Mouse (Mus musculus) myocyte (in vitro differentiated cells): Measurements from ENCODE around the gene Ano8. TPM values are rescaled to one million over a fixed set of nuclear protein-coding genes. Genes with fewer than 3 reads are reported as not detected.

ENCODE experiments used
- H3K27me3 ChIP-seq: one replicate; pipeline ENCODE4 v1.6.1; 2011; ENCODE audit not compliant: control insufficient read depth, insufficient read depth, insufficient read length
- H3K36me3 ChIP-seq: one replicate; pipeline ENCODE4 v1.6.1; 2011; ENCODE audit not compliant: control insufficient read depth, insufficient read depth
- H3K4me2 ChIP-seq: one replicate; pipeline ENCODE4 v1.6.1; 2011; ENCODE audit warnings: low read depth, control low read depth
- H3K4me3 ChIP-seq: one replicate; pipeline ENCODE4 v1.5.1; 2011; ENCODE audit warnings: mild to moderate bottlenecking, control low read depth, moderate library complexity
- H3K79me2 ChIP-seq: one replicate; pipeline ENCODE4 v1.6.1; 2011; ENCODE audit not compliant: control insufficient read depth, insufficient read depth
- H3ac ChIP-seq: one replicate; pipeline ENCODE4 v1.6.1; 2011; ENCODE audit not compliant: control insufficient read depth, insufficient read length
- CEBPB ChIP-seq: IDR thresholded peaks from 2 replicates; pipeline ENCODE4 v1.6.1; 2011; ENCODE audit warnings: mild to moderate bottlenecking, moderate library complexity; ENCODE audit not compliant: poor library complexity, insufficient read depth, severe bottlenecking
- E2F4 ChIP-seq: IDR thresholded peaks from one replicate; pipeline ENCODE4 v1.6.1; 2011; ENCODE audit warnings: mild to moderate bottlenecking, control low read depth, moderate library complexity; ENCODE audit not compliant: insufficient read depth
- MAX ChIP-seq: IDR thresholded peaks from one replicate; pipeline ENCODE4 v1.6.1; 2011; ENCODE audit warnings: low read depth, mild to moderate bottlenecking, control low read depth
- MYOD1 ChIP-seq, 3 experiments: IDR thresholded peaks; one replicate each; pipeline ENCODE4 v1.6.1; 2011; ENCODE audit warnings: control low read depth in 2 of 3, low read depth in 2 of 3, mild to moderate bottlenecking in 2 of 3, moderate library complexity in 1 of 3; ENCODE audit not compliant: insufficient read length in 2 of 3, control insufficient read depth in 1 of 3
- MYOG ChIP-seq, 3 experiments: IDR thresholded peaks; one replicate each; pipeline ENCODE4 v1.6.1; 2011; ENCODE audit warnings: control low read depth in 2 of 3, low read depth in 2 of 3, mild to moderate bottlenecking in 2 of 3; ENCODE audit not compliant: insufficient read length in 2 of 3, control insufficient read depth in 1 of 3, insufficient read depth in 1 of 3
- POLR2A ChIP-seq: IDR thresholded peaks from one replicate; pipeline ENCODE4 v1.6.1; 2011; ENCODE audit warnings: low read depth, mild to moderate bottlenecking, control low read depth, moderate library complexity; ENCODE audit not compliant: insufficient read length
- POLR2AphosphoS2 ChIP-seq: IDR thresholded peaks from one replicate; pipeline ENCODE4 v1.6.1; 2011; ENCODE audit warnings: low read depth, control low read depth; ENCODE audit not compliant: insufficient read length
- REST ChIP-seq: IDR thresholded peaks from one replicate; pipeline ENCODE4 v1.6.1; 2011; ENCODE audit warnings: mild to moderate bottlenecking, control low read depth, moderate library complexity; ENCODE audit not compliant: insufficient read depth, insufficient read length
- SRF ChIP-seq: IDR thresholded peaks from one replicate; pipeline ENCODE4 v1.6.1; 2011; ENCODE audit warnings: low read depth; ENCODE audit not compliant: control insufficient read depth, insufficient read length
- TCF12 ChIP-seq: IDR thresholded peaks from one replicate; pipeline ENCODE4 v1.6.1; 2011; ENCODE audit warnings: mild to moderate bottlenecking, control low read depth; ENCODE audit not compliant: poor library complexity, insufficient read depth, severe bottlenecking
- TCF3 ChIP-seq: IDR thresholded peaks from one replicate; pipeline ENCODE4 v1.6.1; 2011; ENCODE audit warnings: low read depth, control low read depth; ENCODE audit not compliant: insufficient read length
- USF1 ChIP-seq: IDR thresholded peaks from one replicate; pipeline ENCODE4 v1.6.1; 2011; ENCODE audit warnings: low read depth, mild to moderate bottlenecking, control low read depth, moderate library complexity
- polyA plus RNA-seq: library from polyadenylated mRNA; unstranded; fragments of >200 nt; fragmentation: generic; extraction: Trizol; gene quantifications from one replicate; pipeline ENCODE4 v1.2.1, GENCODE M21; 2012; ENCODE audit warnings: missing spikeins

Gene Ano8
- polyA plus RNA-seq, 1 experiment = 27.5 TPM

DNA sequence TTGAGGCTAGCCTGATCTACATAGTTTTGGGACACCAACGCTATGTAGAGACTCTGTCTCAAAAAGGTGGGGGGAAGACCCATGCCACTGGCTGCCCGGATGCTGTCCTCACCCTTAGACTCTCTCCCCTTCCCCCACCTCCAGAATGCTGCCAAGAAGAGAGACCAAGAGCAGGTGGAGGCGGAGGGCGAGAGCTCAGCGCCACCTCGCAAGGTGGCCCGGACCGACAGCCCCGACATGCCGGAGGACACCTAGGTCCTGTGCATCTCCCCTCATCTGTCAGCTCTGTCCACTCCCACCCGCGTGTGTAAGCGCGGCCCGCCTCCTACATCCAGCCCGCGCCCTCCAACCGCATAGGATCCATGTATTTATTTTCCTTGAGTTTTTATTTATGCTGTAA is 11.4 kb downstream of the Ano8 start:
- Histone ChIP-seq H3K4me3 (no peak overlapping the region), H3K27me3 (no peaks in the 10 kb centered on the region), H3ac (no peak overlapping the region), H3K4me2 (no peak overlapping the region), H3K36me3 (peaks cover 5% of the 10 kb centered on the region), H3K79me2 (peaks cover 22% of the 10 kb centered on the region)
- TF ChIP-seq TCF12 (no peak), SRF (no peak), REST (no peak), POLR2A (no peak), POLR2AphosphoS2 (no peak), E2F4 (no peak), MYOG (IDR thresholded peaks at IDR 0.05; ENCODE audit: control insufficient read depth in 1 of 3, insufficient read depth in 1 of 3, insufficient read length in 2 of 3, low read depth in 2 of 3) (no peak), USF1 (no peak), TCF3 (no peak), MAX (no peak)

DNA sequence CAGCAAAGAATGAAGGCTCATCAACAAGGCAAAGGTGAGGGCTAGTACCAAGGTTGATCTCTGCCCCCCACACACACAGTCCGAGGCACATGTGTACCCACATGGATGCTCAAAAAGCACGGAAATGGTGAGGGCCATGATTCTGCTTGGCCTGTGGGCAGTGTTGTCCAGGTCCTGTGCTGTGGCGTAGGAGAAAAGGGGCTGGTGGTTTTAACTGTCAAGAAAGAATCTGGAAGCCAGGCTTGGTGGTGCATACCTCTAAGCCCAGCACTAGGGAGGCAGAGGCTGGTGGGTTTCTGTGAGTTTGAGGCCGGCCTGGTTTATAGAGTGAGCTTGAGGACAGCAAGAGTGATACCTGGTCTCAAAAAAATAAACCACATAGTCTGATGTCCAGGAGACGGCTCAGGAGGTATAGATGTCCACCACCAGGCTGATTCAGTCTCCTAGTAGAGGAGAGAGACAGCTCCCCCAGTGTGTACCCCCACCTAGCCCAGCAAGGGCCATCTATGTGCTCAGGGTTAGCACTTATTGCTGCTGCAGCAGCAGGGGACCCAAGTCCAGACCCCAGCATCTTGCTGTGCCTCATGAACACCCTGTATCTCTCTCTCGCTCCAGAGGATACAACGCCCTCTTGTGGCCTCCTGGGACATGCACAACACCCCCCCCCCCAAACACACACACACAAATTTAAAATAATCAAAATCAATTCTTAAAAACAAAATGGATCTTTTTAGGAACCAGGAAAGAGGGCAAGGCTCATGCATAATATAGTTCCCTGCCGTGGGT is 13.0 kb downstream of the Ano8 start:
- H3K4me3 ChIP-seq = no peak overlapping the region
- H3K79me2 ChIP-seq = peaks cover 23% of the 10 kb centered on the region
- no peak overlapping the region for H3K4me2 ChIP-seq
- no peaks in the 10 kb centered on the region for H3K27me3 ChIP-seq
- TF ChIP-seq TCF12 = no peak
- no peak for TF ChIP-seq POLR2AphosphoS2
- no peak for TF ChIP-seq POLR2A
- TF ChIP-seq E2F4 = no peak
- no peak for TF ChIP-seq MYOD1 (IDR thresholded peaks at IDR 0.05; ENCODE audit: control insufficient read depth in 1 of 3, insufficient read length in 2 of 3, low read depth in 2 of 3)
- TF ChIP-seq TCF3 = no peak
- no peak for TF ChIP-seq CEBPB
- no peak for TF ChIP-seq MYOG (IDR thresholded peaks at IDR 0.05; ENCODE audit: control insufficient read depth in 1 of 3, insufficient read depth in 1 of 3, insufficient read length in 2 of 3, low read depth in 2 of 3)
- no peak for TF ChIP-seq REST
- no peak for TF ChIP-seq USF1
- no peak for TF ChIP-seq SRF
- no peak for TF ChIP-seq MAX
- peaks cover 5% of the 10 kb centered on the region for H3K36me3 ChIP-seq
- no peak overlapping the region for H3ac ChIP-seq

DNA sequence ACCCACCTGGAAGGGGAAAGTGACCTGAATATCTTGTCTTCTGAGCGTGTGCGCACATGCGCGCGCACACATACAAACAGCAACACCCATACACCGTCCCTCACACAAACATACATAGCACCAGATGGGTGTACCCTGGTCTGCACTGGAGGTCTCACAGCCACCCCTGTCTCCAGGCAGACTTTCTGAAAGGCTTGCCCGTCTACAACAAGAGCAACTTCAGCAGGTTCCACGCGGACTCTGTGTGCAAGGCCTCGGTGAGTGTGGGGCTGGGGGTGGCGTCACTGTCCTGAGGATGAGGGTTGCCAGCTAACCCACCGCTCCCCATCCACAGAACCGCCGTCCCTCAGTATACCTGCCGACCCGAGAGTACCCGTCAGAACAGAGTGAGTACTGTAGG is 13.9 kb downstream of the Ano8 start:
- Histone ChIP-seq H3K79me2 (peaks cover 23% of the 10 kb centered on the region), H3ac (no peak overlapping the region), H3K27me3 (no peaks in the 10 kb centered on the region), H3K36me3 (peaks cover 5% of the 10 kb centered on the region), H3K4me3 (no peak overlapping the region), H3K4me2 (no peak overlapping the region)
- no peak for TF ChIP-seq MYOD1 (IDR thresholded peaks at IDR 0.05; ENCODE audit: control insufficient read depth in 1 of 3, insufficient read length in 2 of 3, low read depth in 2 of 3)
- TF ChIP-seq CEBPB = no peak
- TF ChIP-seq USF1 = no peak
- no peak for TF ChIP-seq E2F4
- TF ChIP-seq POLR2A = no peak
- TF ChIP-seq SRF = no peak
- TF ChIP-seq TCF3 = no peak
- no peak for TF ChIP-seq TCF12
- no peak for TF ChIP-seq MAX

DNA sequence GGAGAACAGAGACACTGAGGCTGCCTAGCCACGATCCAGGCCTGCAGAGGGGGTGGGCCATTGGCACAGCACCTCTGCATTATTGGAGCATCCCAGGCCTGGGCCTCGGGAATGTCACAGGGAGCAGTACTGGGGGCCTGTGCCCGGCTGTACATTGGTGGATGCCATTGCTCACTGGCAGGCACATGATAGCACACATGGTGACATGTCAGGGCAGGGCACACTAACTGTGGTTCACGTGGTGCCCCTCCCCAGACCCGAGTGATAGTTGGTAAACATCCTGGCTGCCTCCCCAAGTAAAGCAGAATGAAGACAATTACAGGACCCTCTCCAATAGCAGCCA is 14.9 kb downstream of the Ano8 start:
- TF ChIP-seq TCF12 (no peak), CEBPB (no peak), E2F4 (no peak), POLR2AphosphoS2 (no peak), MYOD1 (IDR thresholded peaks at IDR 0.05; ENCODE audit: control insufficient read depth in 1 of 3, insufficient read length in 2 of 3, low read depth in 2 of 3) (no peak), USF1 (no peak), MYOG (IDR thresholded peaks at IDR 0.05; ENCODE audit: control insufficient read depth in 1 of 3, insufficient read depth in 1 of 3, insufficient read length in 2 of 3, low read depth in 2 of 3) (no peak), REST (no peak), TCF3 (no peak), MAX (no peak), SRF (no peak)
- H3K79me2 ChIP-seq = peaks cover 23% of the 10 kb centered on the region
- peak overlapping the region; percentile 67 for H3K4me3 ChIP-seq
- H3K27me3 ChIP-seq = no peaks in the 10 kb centered on the region
- no peak overlapping the region for H3K4me2 ChIP-seq
- no peak overlapping the region for H3ac ChIP-seq
- peaks cover 5% of the 10 kb centered on the region for H3K36me3 ChIP-seq
